Mouse (Mus musculus) spleen, adult 2 months (tissue): ENCODE measurements around the gene C130074G19Rik. TPM values are rescaled to one million over a fixed set of nuclear protein-coding genes. Genes with fewer than 3 reads are reported as not detected.

Experiments
- DNase-seq, 2 experiments: peaks; one replicate each; pipeline versions ENCODE4 v3.0.0 to v3.0.0-alpha.2; 2012 to 2021; ENCODE audit warnings: low spot score in 2 of 2, low read depth in 1 of 2
- H3K27ac ChIP-seq: fragments of 200-500 bp; 2 replicates; pipeline ENCODE4 v1.5.1; 2012; ENCODE audit warnings: low read length, inconsistent platforms; ENCODE audit not compliant: insufficient read depth
- H3K27me3 ChIP-seq: fragments of 200-500 bp; 2 replicates; pipeline ENCODE4 v1.6.1; 2012; ENCODE audit warnings: mild to moderate bottlenecking, moderate library complexity, low read length, inconsistent platforms; ENCODE audit not compliant: control insufficient read depth, insufficient read depth
- H3K36me3 ChIP-seq: fragments of 200-500 bp; 2 replicates; pipeline ENCODE4 v1.6.1; 2012; ENCODE audit warnings: mild to moderate bottlenecking, low read length, inconsistent platforms; ENCODE audit not compliant: control insufficient read depth, insufficient read depth
- H3K4me1 ChIP-seq: fragments of 200-500 bp; 2 replicates; pipeline ENCODE4 v1.6.1; 2011; ENCODE audit warnings: inconsistent platforms; ENCODE audit not compliant: control insufficient read depth, insufficient read depth, insufficient read length
- H3K4me3 ChIP-seq: fragments of 200-500 bp; 2 replicates; pipeline ENCODE4 v1.5.1; 2011; ENCODE audit warnings: mild to moderate bottlenecking, inconsistent platforms; ENCODE audit not compliant: insufficient read depth, insufficient read length; ENCODE audit errors: extremely low read depth
- CTCF ChIP-seq: fragments of 200-500 bp; IDR thresholded peaks from 2 replicates; pipeline ENCODE4 v1.5.1; 2011; ENCODE audit warnings: mild to moderate bottlenecking, inconsistent platforms; ENCODE audit not compliant: insufficient read depth, insufficient read length, insufficient replicate concordance; ENCODE audit errors: extremely low read depth
- POLR2A ChIP-seq: fragments of 200-500 bp; IDR thresholded peaks from 2 replicates; pipeline ENCODE4 v1.6.1; 2011; ENCODE audit warnings: low read depth, low read length, inconsistent platforms
- WGBS: fragments of 180-500 bp; shearing (Covaris S2); methylation state at CpG from one replicate; pipeline ENCODE4 v1.1.7; 2018; 5-methylcytosine and 5-hydroxymethylcytosine counted together
- polyA plus RNA-seq: library from polyadenylated mRNA; depleted of rRNA; stranded (reverse); fragments of >200 nt; gene quantifications from 2 replicates; pipeline ENCODE4 v1.2.3, GENCODE M21; 2012

C130074G19Rik gene
- polyA plus RNA-seq, 1 experiment, result 2.1 TPM

DNA sequence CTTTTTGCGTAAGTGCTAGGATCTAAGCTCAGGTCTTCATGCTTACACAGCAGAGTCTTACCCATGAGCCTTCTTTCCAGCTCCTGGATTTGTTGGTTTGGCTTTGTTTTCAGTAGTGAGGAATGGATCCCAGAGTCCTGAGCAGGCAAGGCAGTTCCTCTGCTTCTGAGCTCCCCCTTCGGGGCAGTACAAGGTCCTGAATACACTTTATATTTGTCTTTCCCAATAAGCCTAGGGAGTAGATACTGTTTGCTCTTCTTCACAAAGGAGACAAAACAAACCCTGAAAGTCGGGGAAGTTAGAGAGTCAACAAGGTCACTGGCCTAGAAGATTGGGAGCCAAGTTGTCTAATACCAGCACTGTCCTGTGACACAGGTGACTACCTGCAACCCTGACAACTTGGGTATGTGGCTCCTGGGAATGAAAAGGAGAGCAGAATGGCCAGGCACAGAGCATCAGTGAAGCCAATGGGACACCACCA, 15.3 kb downstream of the C130074G19Rik start:
- no peak for DNase-seq
- H3K36me3 ChIP-seq, result no peaks in the 10 kb centered on the region
- TF ChIP-seq CTCF, result no peak
- TF ChIP-seq POLR2A, result no peak
- no peaks in the 10 kb centered on the region for H3K4me1 ChIP-seq
- WGBS, result 90% methylated on average over 3 of the region's 3 CpGs
- no peak overlapping the region for H3K27ac ChIP-seq
- H3K27me3 ChIP-seq, result no peaks in the 10 kb centered on the region
- no peak overlapping the region for H3K4me3 ChIP-seq

DNA sequence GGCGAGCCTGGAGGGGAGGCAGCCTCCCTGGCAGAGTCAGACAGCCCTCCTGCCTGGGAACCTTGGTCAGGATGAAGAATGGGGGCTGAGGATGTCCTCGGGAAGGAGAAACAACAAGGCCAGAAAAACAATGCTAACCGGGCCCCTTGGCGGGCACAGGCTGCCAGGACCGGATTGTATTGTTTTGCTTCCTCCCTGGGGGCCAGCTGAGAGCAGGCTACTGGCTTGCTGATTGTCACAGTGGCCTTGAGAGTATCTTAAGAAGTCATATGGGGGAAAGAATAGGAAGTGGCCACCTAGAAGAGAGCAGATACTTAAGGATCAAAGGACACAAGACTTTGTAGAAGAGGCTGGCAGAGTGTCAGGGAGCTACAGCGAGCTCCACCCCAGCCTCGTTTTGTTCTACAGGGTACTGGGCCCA, 18.6 kb downstream of the C130074G19Rik start:
- TF ChIP-seq POLR2A, result no peak
- no peak for TF ChIP-seq CTCF
- no peak for DNase-seq
- Histone ChIP-seq H3K4me3 (no peak overlapping the region), H3K36me3 (no peaks in the 10 kb centered on the region), H3K27ac (no peak overlapping the region), H3K4me1 (no peaks in the 10 kb centered on the region), H3K27me3 (no peaks in the 10 kb centered on the region)
- 64% methylated on average over 7 of the region's 7 CpGs for WGBS

DNA sequence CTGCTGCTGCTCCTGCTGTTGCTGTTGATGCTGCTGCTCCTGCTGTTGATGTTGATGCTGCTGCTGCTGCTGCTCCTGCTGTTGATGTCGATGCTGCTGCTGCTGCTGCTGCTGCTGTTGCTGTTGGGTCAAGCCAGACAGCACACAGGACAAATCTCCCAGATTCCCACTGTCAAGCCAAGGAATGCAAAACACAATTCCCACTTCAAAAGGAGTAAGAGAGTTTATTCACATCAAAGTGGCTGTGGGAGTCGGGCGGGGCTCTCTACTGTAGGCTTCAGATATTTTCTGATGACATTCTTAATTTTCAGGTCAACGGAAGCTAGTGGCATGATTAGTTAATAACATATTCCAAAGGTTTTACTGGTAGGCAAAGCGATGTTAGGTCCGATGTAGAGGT, 20.4 kb downstream of the C130074G19Rik start:
- no peak for TF ChIP-seq CTCF
- no peak for TF ChIP-seq POLR2A
- no peaks in the 10 kb centered on the region for H3K4me1 ChIP-seq
- no peak for DNase-seq
- no peak overlapping the region for H3K27ac ChIP-seq
- H3K27me3 ChIP-seq, result no peaks in the 10 kb centered on the region
- no peak overlapping the region for H3K4me3 ChIP-seq
- WGBS, result 91% methylated on average over 6 of the region's 6 CpGs
- no peaks in the 10 kb centered on the region for H3K36me3 ChIP-seq

DNA sequence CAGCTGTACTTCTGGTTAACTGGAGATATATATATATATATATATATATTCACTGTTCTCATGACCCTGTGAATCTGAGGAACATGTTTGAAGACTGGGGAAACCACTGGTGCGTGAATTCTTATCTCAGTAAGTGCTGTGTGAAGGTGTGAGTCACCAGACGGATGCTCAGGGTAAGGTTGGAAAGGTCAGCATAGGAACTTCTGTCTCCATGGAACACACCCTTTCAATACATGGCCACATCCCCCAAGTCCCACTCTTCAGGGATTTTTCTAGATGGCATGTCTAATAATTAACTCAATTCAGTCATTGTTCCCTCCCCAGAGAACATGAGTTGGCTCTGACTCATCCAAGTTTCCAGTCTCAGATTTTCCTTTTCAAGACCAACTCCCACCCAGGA, 21.5 kb downstream of the C130074G19Rik start:
- Histone ChIP-seq H3K4me1 (no peaks in the 10 kb centered on the region), H3K27ac (no peak overlapping the region), H3K27me3 (no peaks in the 10 kb centered on the region), H3K36me3 (no peaks in the 10 kb centered on the region), H3K4me3 (no peak overlapping the region)
- DNase-seq, result no peak
- 88% methylated on average over 2 of the region's 2 CpGs for WGBS
- TF ChIP-seq POLR2A (no peak), CTCF (no peak)

DNA sequence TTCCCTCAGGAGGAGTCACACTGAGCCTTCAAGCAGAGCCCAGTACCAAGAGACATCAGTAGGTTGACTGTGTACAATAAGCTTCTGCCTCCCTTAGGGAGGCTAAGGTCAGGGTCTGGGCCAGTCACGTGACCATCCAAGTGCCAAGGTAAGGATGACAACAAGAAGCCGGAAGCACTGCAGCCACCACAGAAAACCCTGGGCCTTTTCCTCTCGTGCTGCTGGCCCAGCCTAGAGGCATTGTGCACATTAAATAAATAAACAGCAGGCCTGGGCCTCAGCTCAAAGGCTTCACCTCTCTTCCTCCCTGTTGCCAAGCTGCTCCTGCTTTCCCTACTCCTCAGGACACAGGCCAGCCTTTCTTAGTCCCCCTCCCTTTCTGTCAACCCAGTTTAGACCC, 22.7 kb downstream of the C130074G19Rik start:
- Histone ChIP-seq H3K27ac (no peak overlapping the region), H3K4me1 (no peaks in the 10 kb centered on the region), H3K27me3 (no peaks in the 10 kb centered on the region), H3K4me3 (no peak overlapping the region), H3K36me3 (no peaks in the 10 kb centered on the region)
- TF ChIP-seq CTCF (no peak), POLR2A (no peak)
- WGBS, result 72% methylated on average over 3 of the region's 3 CpGs
- DNase-seq, result no peak

DNA sequence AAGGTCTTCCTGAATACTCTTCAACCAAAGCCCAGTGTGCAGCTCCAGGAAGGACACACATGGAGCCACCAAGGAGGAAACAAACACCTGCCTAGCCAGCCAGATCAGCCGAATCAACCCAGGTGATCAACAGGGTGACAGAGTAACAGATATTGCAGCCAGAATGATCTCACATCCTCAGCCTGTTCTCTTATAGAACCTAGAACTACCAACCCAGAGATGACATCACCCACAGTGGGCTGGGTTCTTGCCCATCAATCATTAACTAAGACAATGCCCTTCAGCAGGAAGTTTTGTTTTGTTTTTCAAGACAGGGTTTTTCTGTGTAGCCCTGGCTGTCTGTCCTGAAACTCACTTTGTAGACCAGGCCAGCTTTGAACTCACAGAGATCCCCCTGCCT, 24.8 kb downstream of the C130074G19Rik start:
- no peak overlapping the region for H3K27ac ChIP-seq
- no peak for DNase-seq
- H3K4me1 ChIP-seq, result no peaks in the 10 kb centered on the region; the same call in 1 of the 2 replicates
- TF ChIP-seq CTCF, result no peak
- TF ChIP-seq POLR2A, result no peak
- 80% methylated on average over 1 of the region's 1 CpGs for WGBS
- no peaks in the 10 kb centered on the region for H3K27me3 ChIP-seq
- H3K4me3 ChIP-seq, result no peak overlapping the region
- no peaks in the 10 kb centered on the region for H3K36me3 ChIP-seq

DNA sequence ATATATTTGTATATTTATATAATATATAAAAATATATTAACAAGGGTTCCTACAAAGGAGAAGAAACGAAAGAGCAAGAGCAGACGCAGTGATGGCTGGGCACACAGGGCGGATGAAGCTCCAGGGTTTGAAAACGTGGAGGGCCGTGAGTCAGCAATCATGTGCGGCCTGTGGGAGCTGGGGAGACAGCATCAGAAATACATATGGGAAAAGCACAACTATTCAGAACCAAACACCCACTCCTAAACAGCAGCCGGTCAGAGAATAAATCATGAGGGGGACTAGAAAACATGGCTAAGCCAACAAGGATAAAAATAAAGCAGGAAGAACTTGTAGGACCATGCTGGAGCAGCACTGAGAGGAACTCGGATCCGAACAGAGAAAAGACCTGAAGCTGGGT, 25.8 kb downstream of the C130074G19Rik start:
- DNase-seq, result no peak
- no peaks in the 10 kb centered on the region; the same call in 1 of the 2 replicates for H3K4me1 ChIP-seq
- H3K4me3 ChIP-seq, result no peak overlapping the region
- no peak for TF ChIP-seq CTCF
- no peak for TF ChIP-seq POLR2A
- H3K27me3 ChIP-seq, result no peaks in the 10 kb centered on the region
- 89% methylated on average over 9 of the region's 9 CpGs for WGBS
- H3K27ac ChIP-seq, result no peak overlapping the region
- H3K36me3 ChIP-seq, result no peaks in the 10 kb centered on the region
